Mouse (Mus musculus) liver, embryonic 14.5 days (tissue): ENCODE results near the gene Tbx6.

Experiments
- CTCF ChIP-seq: IDR thresholded peaks from 2 replicates; pipeline ENCODE4 v1.5.1; 2016; ENCODE audit warnings: antibody characterized with exemption, low read depth, control low read depth
- EP300 ChIP-seq: IDR thresholded peaks from 2 replicates; pipeline ENCODE4 v1.6.1; 2016; ENCODE audit warnings: antibody characterized with exemption, low read depth

DNA sequence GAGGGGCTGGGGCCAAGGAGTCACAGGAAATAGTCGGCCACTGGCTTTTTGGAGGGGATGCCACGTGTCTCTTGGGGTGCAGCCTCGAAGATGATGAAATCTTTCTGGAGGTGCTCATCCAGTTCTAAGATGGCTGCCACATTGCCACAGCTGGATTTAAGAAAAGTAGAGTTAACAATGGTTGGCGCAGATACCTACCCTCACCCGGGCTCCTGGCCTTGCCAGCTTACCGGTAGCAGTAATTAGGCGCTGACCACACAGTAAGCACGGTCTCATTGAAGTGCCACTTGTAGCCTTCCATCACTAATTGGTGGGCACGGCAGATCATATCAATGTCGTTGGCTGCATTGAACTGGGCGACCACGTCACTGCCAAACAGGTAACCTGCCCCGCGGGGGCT is 4.9 kb downstream of the Tbx6 start:
- TF ChIP-seq CTCF (no peak), EP300 (no peak)
